Mouse (Mus musculus): ENCODE data around the gene Gm49776.

DNA sequence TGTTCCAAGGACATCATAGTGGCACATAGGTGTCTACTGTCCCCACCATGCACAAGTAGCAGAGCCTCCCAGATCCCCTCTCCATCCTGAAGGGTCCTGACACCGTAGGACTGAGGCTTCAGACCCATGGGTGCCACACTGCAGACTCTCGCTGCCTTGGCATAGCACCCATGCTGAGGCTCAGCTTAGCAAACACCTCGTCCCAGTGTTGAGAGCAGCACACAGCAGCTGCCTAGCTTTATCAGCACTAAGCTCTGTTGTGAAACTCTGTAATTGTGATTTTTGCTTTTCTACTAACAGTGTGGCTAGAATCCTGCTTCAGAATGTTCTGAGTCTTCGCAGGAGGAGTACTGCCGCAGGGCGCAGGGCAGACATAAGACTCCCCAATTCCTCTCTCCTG lies 60.2 kb downstream of the Gm49776 start:
- TF ChIP-seq MAFK (IDR thresholded peaks at IDR 0.05; ENCODE audit: insufficient read depth, low read depth, low read length) (no peak), HCFC1 (IDR thresholded peaks at IDR 0.05; ENCODE audit: borderline replicate concordance, insufficient read depth, low read length) (no peak), ZC3H11A (IDR thresholded peaks at IDR 0.05; ENCODE audit: borderline replicate concordance, low read depth, low read length) (no peak), ZNF384 (IDR thresholded peaks at IDR 0.05; ENCODE audit: low read depth, low read length) (no peak), CHD2 (IDR thresholded peaks at IDR 0.05; ENCODE audit: low read depth, low read length) (no peak)
